Mouse (Mus musculus) kidney, postnatal 36 days (tissue): ENCODE results near the gene Slain2.
A peak's percentile ranks its signal among the peaks of the same experiment; 100 is the strongest.

Source experiments
- DNase-seq, 2 experiments: peaks; one replicate each; pipeline ENCODE4 v3.0.0; 2021 to 2022; ENCODE audit warnings: mixed read lengths in 2 of 2

Slain2 gene

DNA sequence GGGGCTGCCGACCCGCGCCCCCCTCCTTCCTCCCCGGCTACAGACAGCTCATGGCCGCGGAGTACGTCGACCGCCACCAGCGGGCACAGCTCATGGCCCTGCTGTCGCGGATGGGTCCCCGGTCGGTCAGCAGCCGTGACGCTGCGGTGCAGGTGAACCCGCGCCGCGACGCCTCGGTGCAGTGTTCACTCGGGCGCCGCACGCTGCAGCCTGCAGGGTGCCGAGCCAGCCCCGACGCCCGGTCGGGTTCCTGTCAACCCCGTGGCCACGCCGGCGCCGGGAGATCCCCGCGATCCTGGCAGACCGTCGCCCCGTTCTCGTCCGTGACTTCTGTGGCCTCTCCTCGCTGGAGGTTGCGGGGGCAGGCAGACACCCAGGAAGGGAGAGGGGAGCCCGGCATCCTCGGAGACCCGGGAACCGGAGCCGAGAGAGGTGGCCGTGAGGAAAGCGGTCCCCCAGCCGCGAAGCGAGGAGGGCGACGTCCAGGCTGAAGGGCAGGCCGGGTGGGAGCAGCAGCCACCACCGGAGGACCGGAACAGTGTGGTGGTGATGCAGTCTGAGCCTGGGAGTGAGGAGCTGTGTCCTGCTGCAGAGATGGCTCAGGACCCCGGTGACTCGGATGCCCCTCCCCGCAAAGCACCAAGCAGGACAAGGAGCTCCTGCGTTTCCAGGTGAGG, 99.6 kb downstream of the Slain2 start:
- DNase-seq = peak in 1 of 2 experiments; percentile 17

DNA sequence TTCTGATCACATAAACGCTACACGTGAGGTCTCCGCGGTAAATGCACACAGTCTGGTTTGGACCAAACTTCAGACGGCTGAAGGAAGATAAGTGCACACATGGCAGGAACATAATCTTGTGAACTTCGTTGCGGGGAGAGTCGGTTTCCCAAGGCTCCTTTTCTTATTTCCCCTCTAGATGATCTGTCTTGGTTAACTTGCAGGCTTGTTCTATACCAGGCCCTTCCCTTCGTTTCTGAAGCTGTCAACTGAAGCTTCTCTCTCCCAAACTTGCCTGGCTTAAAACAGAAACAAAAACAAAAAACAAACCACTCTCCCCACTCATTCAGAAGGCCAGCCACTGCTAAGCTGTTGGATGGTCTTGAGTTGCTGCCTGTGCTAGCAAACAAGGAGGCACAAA, 100.6 kb downstream of the Slain2 start:
- no peak for DNase-seq

DNA sequence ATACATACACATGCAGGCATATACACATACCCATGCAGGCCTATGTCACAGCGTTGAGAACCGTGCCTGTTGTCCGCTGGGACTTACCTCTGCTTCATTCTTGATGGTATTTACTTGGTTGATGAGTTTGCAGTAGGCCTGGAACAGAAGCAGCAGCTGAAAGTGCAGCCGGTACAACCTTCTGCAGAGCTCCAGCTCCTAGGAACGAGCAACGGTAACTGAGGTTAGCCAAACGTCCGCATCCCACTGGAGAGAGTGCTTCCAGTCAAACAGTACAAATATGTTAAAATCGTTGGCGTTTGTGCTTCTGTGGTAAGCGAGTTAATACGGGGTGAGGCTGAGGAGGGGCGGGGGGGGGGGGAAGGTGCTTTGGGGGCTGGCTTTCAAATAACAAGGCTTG, 109.7 kb downstream of the Slain2 start:
- no peak for DNase-seq
